Mouse (Mus musculus): ENCODE data around the gene Depp1. TPM values are rescaled to one million over a fixed set of nuclear protein-coding genes. Genes with fewer than 3 reads are reported as not detected.

Gene Depp1
- polyA plus RNA-seq, 1 experiment from 2014 or later, result 29.3 TPM

DNA sequence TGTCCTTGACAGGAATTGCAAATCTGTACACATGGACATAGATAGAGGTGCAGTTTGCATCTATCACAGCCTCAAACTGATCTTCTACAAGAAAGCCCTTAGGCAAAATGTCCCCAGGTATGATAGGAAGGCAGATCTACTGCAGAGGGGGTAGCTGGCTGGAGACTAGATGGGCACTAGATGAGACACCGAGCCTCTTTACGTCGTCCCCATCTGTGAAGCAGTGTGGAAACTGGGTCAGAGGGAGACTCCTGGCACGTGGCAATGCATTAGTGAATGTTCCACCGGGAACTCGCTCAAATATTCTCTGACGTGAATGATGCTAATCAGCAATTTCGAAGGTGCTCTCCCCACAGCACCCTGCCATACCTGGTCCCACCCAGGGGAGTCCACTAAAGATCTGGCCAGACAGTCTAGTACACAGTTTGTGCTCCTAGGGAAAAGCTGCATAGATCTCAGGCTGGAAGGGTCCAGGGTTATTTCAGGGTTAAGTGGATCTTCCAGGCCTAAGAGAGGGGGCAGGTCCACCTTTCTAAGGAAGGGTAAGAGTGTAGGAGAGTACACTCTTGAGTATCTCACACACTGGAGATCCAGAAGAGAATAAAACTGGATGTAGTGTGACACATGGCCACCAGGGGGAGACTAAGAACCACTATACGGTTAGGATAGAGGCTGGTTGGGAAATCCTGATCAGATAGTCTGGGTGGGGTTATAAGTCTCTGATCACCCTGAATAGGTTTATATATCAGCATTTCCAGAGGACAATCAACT, 3.5 kb downstream of the Depp1 start:
- no peak overlapping the region for H3K9ac ChIP-seq (ENCODE audit: low read length)
- peak; percentile 61 for ATAC-seq (ENCODE audit: insufficient number of reproducible peaks, low FRiP score, low TSS enrichment, low read depth)
- H3K27ac ChIP-seq (replicated peaks; ENCODE audit: low read depth, low read length), result no peak overlapping the region
- no peaks in the 10 kb centered on the region for H3K27me3 ChIP-seq (ENCODE audit: control insufficient read depth, insufficient read depth, low read length)
- DNase-seq (ENCODE audit: low spot score), result peak; percentile 82
- no peaks in the 10 kb centered on the region for H3K36me3 ChIP-seq (ENCODE audit: control insufficient read depth, insufficient read depth, low read length)
- no peak overlapping the region for H3K4me3 ChIP-seq (ENCODE audit: low read depth, low read length)
- H3K4me1 ChIP-seq (ENCODE audit: control insufficient read depth, insufficient read depth, low read length), result no peaks in the 10 kb centered on the region; the same call in 1 of the 2 replicates
- no peak overlapping the region for H3K4me2 ChIP-seq (ENCODE audit: low read depth, severe bottlenecking)
- H3K9me3 ChIP-seq (ENCODE audit: control insufficient read depth, low read length), result no peaks in the 10 kb centered on the region
- WGBS, result 57% methylated on average over 9 of the region's 9 CpGs

DNA sequence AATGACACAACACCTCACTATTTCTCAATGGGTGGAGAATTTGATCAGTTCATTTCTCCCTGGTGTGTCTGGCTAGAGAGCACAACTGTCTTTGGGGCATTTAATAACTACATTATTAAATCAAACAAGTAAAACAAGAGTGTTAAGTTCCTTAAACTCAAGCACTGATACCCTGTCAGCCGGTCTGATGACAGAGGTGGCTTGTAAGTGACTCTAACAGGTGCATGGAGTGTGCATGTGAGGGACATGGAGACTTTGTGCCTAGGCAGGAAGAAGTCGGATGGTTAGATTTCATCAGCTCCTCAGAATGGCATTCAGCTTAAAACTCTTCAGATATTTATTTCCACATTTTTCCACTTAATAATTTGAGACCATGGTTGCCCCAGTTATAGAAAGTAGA, 13.0 kb downstream of the Depp1 start:
- Histone ChIP-seq H3K4me1 (ENCODE audit: control insufficient read depth, insufficient read depth, low read length) (no peaks in the 10 kb centered on the region), H3K36me3 (ENCODE audit: control insufficient read depth, insufficient read depth, low read length) (no peaks in the 10 kb centered on the region), H3K27ac (replicated peaks; ENCODE audit: low read depth, low read length) (no peak overlapping the region), H3K4me2 (ENCODE audit: low read depth, severe bottlenecking) (no peak overlapping the region), H3K27me3 (ENCODE audit: control insufficient read depth, insufficient read depth, low read length) (no peaks in the 10 kb centered on the region), H3K4me3 (ENCODE audit: low read depth, low read length) (no peak overlapping the region), H3K9me3 (ENCODE audit: control insufficient read depth, low read length) (no peaks in the 10 kb centered on the region), H3K9ac (ENCODE audit: low read length) (no peak overlapping the region)
- ATAC-seq (ENCODE audit: insufficient number of reproducible peaks, low FRiP score, low TSS enrichment, low read depth) (no peak), DNase-seq (ENCODE audit: low spot score) (no peak)
- 81% methylated on average over 2 of the region's 2 CpGs for WGBS

DNA sequence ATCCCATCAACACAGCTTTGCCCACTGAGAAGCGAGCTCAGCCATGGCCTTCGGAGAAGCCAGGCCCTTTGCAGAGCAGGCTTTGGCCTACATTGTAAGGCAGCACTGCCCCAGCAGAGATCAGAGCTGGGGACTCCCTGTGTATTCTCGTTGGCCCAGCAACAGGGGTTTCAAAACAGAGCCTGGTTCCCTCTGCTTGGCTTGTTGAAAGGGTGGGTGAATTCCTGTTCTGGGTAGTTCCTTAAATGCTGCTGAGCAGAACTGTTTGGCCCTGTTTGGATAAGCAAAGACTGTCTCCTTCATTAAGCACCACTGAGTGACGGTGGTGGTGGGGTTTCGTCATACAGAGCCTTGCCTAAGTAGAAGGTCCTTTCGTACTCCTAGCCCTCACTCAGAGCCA, 13.6 kb downstream of the Depp1 start:
- WGBS, result 79% methylated on average over 6 of the region's 6 CpGs
- no peak overlapping the region for H3K4me3 ChIP-seq (ENCODE audit: low read depth, low read length)
- no peak overlapping the region for H3K9ac ChIP-seq (ENCODE audit: low read length)
- no peak overlapping the region for H3K27ac ChIP-seq (replicated peaks; ENCODE audit: low read depth, low read length)
- no peaks in the 10 kb centered on the region for H3K9me3 ChIP-seq (ENCODE audit: control insufficient read depth, low read length)
- H3K27me3 ChIP-seq (ENCODE audit: control insufficient read depth, insufficient read depth, low read length), result no peaks in the 10 kb centered on the region
- no peaks in the 10 kb centered on the region for H3K36me3 ChIP-seq (ENCODE audit: control insufficient read depth, insufficient read depth, low read length)
- H3K4me2 ChIP-seq (ENCODE audit: low read depth, severe bottlenecking), result no peak overlapping the region
- no peaks in the 10 kb centered on the region for H3K4me1 ChIP-seq (ENCODE audit: control insufficient read depth, insufficient read depth, low read length)
- DNase-seq (ENCODE audit: low spot score) (no peak), ATAC-seq (ENCODE audit: insufficient number of reproducible peaks, low FRiP score, low TSS enrichment, low read depth) (no peak)

DNA sequence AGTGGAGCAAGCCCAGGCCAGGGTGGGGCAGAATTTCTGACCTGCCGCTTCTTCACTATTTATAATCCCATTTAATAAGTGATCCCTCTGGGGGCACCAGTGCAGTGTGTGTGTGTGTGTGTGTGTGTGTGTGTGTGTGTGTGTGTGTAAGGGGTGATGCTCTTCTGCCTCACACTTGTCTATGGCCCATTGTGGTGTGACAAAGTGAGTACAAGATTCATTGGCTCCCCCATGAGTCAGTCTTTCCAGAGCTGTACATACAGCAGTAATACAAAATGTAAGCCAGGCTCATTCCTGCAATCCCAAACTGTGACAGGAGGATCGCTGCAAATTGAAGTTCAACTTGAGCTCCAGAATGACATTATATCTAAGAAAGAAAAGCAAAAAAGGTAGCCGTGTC, 14.4 kb downstream of the Depp1 start:
- Histone ChIP-seq H3K9ac (ENCODE audit: low read length) (no peak overlapping the region), H3K4me3 (ENCODE audit: low read depth, low read length) (no peak overlapping the region), H3K4me1 (ENCODE audit: control insufficient read depth, insufficient read depth, low read length) (no peaks in the 10 kb centered on the region), H3K36me3 (ENCODE audit: control insufficient read depth, insufficient read depth, low read length) (no peaks in the 10 kb centered on the region), H3K9me3 (ENCODE audit: control insufficient read depth, low read length) (no peaks in the 10 kb centered on the region), H3K4me2 (ENCODE audit: low read depth, severe bottlenecking) (no peak overlapping the region), H3K27ac (replicated peaks; ENCODE audit: low read depth, low read length) (no peak overlapping the region), H3K27me3 (ENCODE audit: control insufficient read depth, insufficient read depth, low read length) (no peaks in the 10 kb centered on the region)
- 81% methylated on average over 3 of the region's 3 CpGs for WGBS
- DNase-seq (ENCODE audit: low spot score) (no peak), ATAC-seq (ENCODE audit: insufficient number of reproducible peaks, low FRiP score, low TSS enrichment, low read depth) (no peak)

DNA sequence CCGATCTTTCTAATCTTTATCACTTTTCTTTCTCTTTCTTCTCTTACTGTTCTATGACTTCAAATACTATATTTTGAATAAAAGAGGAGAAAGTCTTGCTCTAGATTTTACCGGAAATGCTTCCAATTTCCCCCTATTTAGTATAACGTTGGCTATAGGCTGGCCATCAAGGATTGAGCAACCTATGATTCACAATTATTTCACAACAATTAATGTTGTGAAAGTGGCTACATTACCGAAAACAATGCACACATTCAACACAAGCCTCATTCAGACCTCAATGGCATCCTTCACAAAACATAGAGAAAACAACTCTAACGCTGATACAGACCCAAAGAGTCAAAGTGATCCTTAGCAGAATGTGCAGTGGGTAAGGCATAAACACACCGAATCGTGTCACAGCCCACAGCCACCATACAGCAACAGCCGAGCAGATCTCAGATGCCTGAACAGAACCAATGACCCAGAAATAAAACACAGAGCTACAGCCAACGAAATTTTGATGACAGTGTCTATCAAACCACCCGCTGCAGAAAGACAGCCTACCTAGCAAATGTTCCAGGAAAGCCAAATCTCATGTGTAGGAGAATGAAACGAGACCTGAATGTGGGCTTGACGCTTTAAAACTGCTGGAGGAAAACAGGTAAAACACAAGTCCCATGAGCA, 15.8 kb downstream of the Depp1 start:
- no peak overlapping the region for H3K4me3 ChIP-seq (ENCODE audit: low read depth, low read length)
- no peak overlapping the region for H3K27ac ChIP-seq (replicated peaks; ENCODE audit: low read depth, low read length)
- ATAC-seq (ENCODE audit: insufficient number of reproducible peaks, low FRiP score, low TSS enrichment, low read depth), result no peak
- 90% methylated on average over 12 of the region's 12 CpGs for WGBS
- H3K27me3 ChIP-seq (ENCODE audit: control insufficient read depth, insufficient read depth, low read length), result no peaks in the 10 kb centered on the region
- no peak for DNase-seq (ENCODE audit: low spot score)
- no peak overlapping the region for H3K4me2 ChIP-seq (ENCODE audit: low read depth, severe bottlenecking)
- peaks cover 6% of the 10 kb centered on the region for H3K4me1 ChIP-seq (ENCODE audit: control insufficient read depth, insufficient read depth, low read length)
- H3K9ac ChIP-seq (ENCODE audit: low read length), result no peak overlapping the region
- H3K9me3 ChIP-seq (ENCODE audit: control insufficient read depth, low read length), result no peaks in the 10 kb centered on the region
- H3K36me3 ChIP-seq (ENCODE audit: control insufficient read depth, insufficient read depth, low read length), result no peaks in the 10 kb centered on the region

DNA sequence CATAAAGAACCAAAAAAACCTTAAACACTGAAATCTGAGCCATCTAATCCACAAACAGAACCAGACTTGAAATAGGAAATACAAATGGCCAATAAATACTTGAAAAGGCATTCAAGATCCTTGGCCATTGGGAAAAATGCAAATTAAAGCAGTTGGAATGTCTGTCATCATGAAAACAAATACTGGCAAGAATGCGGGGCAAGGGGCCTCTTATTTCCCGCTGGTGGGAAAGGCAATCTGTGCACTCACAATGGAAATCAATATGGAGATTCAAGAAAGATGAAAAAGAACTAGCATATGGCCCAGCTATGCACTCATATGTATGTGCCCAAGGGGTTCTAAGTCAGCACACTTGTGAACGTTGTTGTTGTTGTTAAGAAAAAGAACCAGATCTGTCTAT, 16.5 kb downstream of the Depp1 start:
- DNase-seq (ENCODE audit: low spot score) (no peak), ATAC-seq (ENCODE audit: insufficient number of reproducible peaks, low FRiP score, low TSS enrichment, low read depth) (no peak)
- peaks cover 12% of the 10 kb centered on the region for H3K4me1 ChIP-seq (ENCODE audit: control insufficient read depth, insufficient read depth, low read length)
- no peak overlapping the region for H3K4me3 ChIP-seq (ENCODE audit: low read depth, low read length)
- no peaks in the 10 kb centered on the region for H3K9me3 ChIP-seq (ENCODE audit: control insufficient read depth, low read length)
- no peak overlapping the region for H3K27ac ChIP-seq (replicated peaks; ENCODE audit: low read depth, low read length)
- H3K27me3 ChIP-seq (ENCODE audit: control insufficient read depth, insufficient read depth, low read length), result no peaks in the 10 kb centered on the region
- no peak overlapping the region for H3K4me2 ChIP-seq (ENCODE audit: low read depth, severe bottlenecking)
- H3K9ac ChIP-seq (ENCODE audit: low read length), result no peak overlapping the region
- no peaks in the 10 kb centered on the region for H3K36me3 ChIP-seq (ENCODE audit: control insufficient read depth, insufficient read depth, low read length)
- 84% methylated on average over 3 of the region's 3 CpGs for WGBS

DNA sequence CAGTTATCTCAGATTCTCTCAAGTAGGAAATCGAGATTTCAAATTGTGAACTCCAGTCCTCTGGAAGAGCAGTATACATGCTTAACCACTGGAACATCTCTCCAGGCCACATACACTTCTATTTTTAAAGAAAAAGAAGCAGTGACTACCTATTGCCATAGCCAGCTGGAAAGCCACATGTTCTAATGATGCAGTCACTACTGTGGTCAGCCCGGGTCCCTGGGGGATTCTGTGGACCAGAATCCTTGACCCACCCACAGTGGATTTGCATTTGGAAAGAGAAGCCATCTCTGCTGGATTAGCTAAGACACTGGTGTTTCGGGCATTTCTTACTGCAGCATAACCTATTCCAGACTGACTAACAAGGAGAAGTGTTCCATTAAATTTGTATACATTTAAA, 17.0 kb downstream of the Depp1 start:
- WGBS, result 75% methylated on average over 3 of the region's 3 CpGs
- H3K9me3 ChIP-seq (ENCODE audit: control insufficient read depth, low read length), result no peaks in the 10 kb centered on the region
- H3K4me1 ChIP-seq (ENCODE audit: control insufficient read depth, insufficient read depth, low read length), result peaks cover 12% of the 10 kb centered on the region
- H3K36me3 ChIP-seq (ENCODE audit: control insufficient read depth, insufficient read depth, low read length), result no peaks in the 10 kb centered on the region
- H3K9ac ChIP-seq (ENCODE audit: low read length), result no peak overlapping the region
- H3K4me2 ChIP-seq (ENCODE audit: low read depth, severe bottlenecking), result no peak overlapping the region
- no peak for DNase-seq (ENCODE audit: low spot score)
- H3K4me3 ChIP-seq (ENCODE audit: low read depth, low read length), result no peak overlapping the region
- no peaks in the 10 kb centered on the region for H3K27me3 ChIP-seq (ENCODE audit: control insufficient read depth, insufficient read depth, low read length)
- ATAC-seq (ENCODE audit: insufficient number of reproducible peaks, low FRiP score, low TSS enrichment, low read depth), result no peak
- no peak overlapping the region for H3K27ac ChIP-seq (replicated peaks; ENCODE audit: low read depth, low read length)

DNA sequence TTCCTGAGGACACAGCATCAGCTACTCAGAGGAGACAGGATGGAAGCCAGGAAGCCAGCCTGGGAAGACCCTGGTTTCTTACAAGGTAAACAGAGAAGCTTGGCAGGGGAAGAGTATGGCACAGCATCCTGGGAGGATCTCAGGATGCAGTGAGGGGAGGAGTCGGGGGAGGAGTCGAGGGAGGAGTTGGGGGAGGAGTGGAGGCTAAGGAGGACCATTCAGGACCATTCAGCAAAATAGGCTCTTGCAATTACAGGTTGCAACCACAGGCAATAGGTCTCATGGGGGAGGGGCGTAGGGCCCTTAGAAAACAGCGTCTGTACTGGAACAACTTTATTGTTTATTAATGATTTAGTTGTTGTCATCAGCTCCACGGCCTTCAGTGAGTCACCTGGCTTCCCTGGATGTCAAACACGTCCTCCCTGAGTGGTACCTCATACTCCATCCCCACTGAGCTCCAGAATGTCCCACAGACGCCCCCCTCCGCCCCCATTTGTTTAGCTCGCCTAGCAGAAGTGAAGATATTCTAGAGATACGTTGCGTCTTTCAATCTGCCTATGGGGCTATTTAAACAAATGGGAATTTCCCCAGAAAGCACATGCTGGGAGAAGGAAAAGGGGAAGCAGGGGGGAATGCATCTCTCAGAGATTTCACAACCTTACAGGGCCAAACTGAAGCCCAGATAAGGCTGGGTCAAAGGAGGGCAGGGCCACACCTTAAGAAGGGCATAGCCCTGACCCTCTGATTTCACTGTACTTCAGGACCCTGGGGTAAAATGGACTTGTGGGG, 18.5 kb downstream of the Depp1 start:
- WGBS, result 47% methylated on average over 11 of the region's 11 CpGs
- DNase-seq (ENCODE audit: low spot score) (peak; percentile 34), ATAC-seq (ENCODE audit: insufficient number of reproducible peaks, low FRiP score, low TSS enrichment, low read depth) (no peak)
- no peaks in the 10 kb centered on the region for H3K27me3 ChIP-seq (ENCODE audit: control insufficient read depth, insufficient read depth, low read length)
- no peaks in the 10 kb centered on the region for H3K36me3 ChIP-seq (ENCODE audit: control insufficient read depth, insufficient read depth, low read length)
- H3K9ac ChIP-seq (ENCODE audit: low read length), result no peak overlapping the region
- H3K4me3 ChIP-seq (ENCODE audit: low read depth, low read length), result no peak overlapping the region
- no peaks in the 10 kb centered on the region for H3K9me3 ChIP-seq (ENCODE audit: control insufficient read depth, low read length)
- H3K4me1 ChIP-seq (ENCODE audit: control insufficient read depth, insufficient read depth, low read length), result peaks cover 12% of the 10 kb centered on the region
- H3K4me2 ChIP-seq (ENCODE audit: low read depth, severe bottlenecking), result no peak overlapping the region
- H3K27ac ChIP-seq (replicated peaks; ENCODE audit: low read depth, low read length), result no peak overlapping the region
